Mouse (Mus musculus) gastrocnemius, postnatal 4 days (tissue): ENCODE data around the gene Dnah2. TPM values are rescaled to one million over a fixed set of nuclear protein-coding genes. Genes with fewer than 3 reads are reported as not detected.
"Not testable (repeated sequence)": the region's sequence is repeated elsewhere in the genome, so short reads cannot be mapped to it uniquely, and the experiment has no call there.

Experiments
- DNase-seq, 2 experiments: peaks; one replicate each; pipeline ENCODE4 v3.0.0; 2021 to 2022; ENCODE audit warnings: low spot score in 2 of 2, mixed read lengths in 2 of 2
- total RNA-seq, 2 experiments: library from RNA; stranded (reverse); gene quantifications; 2 replicates each; pipeline ENCODE4 v1.2.3; 2021

The Dnah2 gene
- total RNA-seq, 2 experiments from 2014 or later = 0.47 to 0.93 TPM

DNA sequence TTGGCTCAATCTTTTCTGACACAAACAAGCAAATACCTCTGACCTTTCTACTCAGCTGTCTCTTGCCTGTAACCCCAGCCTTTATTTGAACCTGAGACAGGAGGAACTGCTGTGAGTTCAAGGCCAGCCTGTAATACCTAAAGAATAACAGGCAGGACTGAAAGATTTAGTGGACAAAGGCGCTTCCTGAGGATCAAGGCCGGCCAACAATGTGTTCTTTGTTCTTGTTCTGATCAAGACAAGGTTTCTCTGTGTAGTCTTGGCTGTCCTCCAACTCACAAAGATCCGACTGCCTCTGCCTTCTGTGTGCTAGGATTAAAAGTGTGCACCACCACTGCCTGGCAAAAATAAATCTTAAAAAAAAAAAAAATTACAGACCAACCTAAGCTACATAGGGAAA lies 15.5 kb upstream of the Dnah2 start:
- DNase-seq = no peak

DNA sequence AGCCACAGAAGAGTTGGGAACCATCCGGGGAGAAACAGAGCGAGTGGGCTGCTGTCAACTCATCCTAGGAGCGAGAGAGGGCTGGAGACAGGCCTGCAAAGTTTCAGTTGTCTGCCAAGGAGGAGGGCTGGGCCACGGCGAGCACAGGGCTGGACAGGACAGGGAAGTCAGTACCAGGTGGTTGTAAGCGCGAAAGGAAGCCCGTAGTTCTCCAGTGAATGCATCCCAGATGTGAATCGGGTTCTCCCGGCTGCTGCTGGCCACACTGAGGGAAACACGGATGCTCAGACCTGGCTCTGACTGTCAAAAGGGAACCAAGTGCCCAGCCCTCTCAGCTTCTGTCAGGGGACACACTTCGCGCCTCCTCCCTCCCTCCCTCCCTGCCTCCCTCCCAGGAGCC lies 14.5 kb upstream of the Dnah2 start:
- no peak for DNase-seq

DNA sequence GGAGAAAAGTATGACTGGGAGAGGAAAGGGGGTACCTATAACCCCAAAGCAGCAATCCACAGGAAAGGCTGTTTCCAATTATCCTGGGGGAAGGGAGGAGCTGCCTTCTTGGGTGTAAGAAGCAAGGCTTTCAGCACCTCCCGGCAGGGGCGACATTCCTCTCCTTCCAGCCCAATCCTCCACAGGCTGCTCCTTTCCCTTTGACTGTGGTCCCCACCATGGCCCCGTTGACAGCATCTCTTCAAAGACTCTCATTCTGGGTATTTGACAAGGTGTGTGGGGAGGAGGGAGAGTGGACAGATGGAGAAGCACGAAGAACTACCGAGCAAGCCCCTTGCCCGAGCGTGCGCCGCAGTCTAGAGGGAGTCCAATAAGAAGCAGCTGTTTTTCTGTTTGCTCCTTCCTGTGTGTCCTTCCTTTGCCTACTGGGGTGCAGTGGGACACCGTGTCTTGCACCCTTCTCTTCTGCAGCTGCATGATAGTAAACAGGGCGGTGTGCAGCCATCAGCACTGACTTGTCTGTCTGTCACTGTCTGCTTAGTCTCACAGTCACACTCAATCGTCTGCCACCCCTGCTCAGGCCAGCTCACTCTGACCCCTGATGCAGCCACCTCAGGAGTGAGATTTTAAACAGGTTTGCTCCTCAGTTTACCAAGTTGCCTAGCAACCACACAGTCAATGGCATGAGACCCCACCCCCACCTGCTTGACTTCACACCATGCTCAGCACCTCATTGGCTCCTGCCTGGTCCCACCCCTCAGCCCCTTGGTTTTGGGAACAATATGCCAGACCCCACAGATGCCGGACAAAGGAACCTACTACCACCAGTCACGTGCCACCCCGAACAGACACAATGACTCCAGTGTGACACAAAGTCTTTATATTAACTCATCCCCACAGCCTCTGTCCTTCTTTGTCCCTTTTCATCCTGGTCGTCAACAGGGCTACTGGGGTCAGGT lies 12.3 kb upstream of the Dnah2 start:
- DNase-seq = no peak

DNA sequence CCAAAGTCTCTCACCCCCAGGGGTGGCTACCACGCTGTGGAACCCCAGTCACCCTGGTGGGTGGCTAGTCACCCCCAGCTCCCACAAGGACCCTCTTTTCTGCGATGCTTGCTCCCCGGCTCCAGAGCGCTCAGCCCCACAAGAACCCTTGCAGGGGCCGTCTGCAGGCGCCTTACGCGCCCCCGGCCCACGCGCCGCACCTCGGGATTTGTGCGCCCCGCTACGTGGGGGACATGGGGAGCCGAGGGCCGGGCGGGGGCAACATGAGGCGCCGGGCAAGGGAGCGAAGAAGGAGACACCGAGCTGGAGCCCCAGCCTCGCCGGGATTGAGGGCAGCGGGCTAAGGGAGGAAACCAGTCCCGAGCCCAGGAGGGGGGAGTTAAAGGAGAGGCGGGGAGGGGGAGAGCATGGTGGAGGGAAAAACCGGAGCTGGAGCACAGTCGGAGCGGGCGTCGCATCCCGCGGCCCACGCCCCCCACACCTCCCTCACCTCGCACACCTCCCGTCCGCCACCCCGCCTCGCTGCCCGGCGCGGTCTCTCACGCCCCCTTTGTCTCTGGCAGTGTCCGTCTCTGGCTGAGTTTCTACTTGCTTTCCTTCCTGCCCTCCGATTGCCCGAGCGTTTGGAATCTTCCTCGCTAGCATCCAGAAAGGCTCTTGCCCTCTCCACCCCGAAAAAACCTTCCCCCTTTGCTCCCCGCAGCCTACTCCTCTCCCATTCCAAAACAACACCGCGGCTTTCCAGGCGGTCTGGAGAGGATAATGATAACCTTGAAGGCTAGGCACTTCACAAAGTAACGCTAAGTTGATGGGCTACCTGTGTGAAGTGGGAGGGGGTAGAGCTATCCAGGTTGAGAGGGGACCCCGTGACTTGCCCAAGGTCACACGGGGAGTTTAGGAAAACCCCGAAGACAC lies 11.2 kb upstream of the Dnah2 start, which contains the start of gene Efnb3:
Efnb3 (minus strand) TSS at position 355 of the 915 bp plus-strand sequence.
- peak; percentile 29 to 47 for DNase-seq

DNA sequence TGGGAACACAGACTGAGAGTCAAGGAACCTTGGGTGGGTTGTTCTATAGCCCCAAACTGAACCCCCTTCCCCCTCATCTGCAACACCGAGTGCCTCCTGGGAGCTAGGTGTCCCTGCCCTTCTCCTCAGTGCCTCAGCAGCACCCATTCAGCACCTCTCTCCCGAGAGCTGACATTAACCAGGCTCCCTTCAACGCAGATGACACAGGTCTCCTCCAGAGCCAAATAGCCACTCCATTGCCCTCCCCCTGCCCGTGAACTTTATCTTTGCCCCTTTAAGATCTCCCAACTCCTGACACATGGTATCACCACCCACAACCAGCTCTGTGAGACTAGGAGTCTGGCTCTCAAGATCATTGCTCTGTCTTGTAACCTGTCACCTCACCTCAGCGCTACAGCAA lies 10.3 kb upstream of the Dnah2 start:
- DNase-seq = no peak

DNA sequence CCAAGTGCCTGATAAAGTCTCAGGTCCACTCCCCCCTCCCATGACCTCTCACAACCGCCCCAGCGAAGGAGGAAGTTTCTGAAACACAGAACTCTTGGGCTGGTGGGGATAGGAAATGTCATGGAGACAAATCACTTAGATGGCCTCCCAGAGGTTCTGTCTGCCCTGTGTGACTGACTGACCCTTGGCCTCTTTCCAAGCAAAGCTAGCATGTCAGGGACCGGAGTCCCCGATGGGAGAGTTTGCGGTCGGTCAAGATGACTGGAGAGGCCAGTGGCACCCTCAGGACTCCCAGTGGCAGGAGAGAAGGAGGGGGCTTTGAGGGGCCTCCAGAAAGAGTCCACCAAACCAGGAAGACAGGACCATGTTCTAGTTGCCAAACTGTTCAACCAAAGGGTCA lies 9.8 kb upstream of the Dnah2 start:
- DNase-seq = no peak

DNA sequence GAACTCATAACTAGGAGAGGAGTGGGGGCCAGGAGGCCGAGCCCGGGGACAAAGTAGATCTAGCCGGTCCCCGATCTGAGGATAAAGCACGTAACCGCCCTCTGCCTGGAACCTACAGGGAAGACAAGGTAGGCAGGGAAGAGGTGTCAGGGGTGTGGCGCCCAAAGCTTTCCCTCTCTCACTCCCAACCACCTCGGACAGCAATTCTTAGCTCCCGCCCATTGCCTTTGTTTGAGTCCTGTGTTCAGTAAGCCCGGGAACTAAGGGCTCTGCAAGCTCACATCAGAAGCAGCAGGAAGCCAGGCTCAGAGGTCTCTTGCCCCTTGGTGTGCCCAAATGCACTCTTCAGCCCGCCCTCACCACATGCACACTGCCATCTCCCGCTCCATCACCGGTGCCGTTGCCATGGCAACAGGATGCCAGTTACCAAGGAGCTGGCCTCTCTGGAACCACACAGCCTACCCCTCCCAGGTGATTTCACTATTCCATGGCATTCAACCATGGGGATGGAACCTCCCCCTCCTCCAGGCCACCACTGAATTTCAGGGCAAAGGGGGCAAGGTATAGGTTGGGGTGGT lies 8.6 kb upstream of the Dnah2 start:
- no peak for DNase-seq

DNA sequence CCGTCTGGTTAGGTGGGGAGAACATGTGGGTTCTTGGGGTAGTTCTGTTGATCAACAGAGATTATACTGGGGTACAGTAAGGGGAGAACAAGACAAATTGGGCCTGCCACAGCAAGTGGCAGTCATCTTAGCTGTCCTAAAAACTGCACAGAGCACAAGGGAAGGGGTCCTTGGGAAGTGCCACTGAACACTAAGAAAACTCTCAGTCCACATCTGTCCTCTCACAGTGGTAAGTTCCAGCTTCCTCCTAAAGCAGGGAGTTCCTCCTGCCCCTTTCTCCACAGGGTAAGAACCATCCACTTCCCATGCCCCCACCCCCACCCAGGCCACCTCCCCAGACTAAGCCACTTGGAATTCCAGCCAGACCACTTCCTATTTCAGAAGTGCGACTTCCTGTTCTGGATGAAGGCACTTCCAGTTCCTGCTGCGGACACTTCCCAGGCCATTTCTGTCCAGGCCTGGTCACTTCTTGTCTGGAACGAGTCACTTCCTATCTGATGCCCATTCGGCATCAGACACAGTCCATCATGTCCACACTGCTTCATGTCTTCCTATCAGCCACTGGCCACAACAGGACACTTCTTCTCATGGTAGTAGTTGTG lies 5.7 kb upstream of the Dnah2 start:
- no peak for DNase-seq

DNA sequence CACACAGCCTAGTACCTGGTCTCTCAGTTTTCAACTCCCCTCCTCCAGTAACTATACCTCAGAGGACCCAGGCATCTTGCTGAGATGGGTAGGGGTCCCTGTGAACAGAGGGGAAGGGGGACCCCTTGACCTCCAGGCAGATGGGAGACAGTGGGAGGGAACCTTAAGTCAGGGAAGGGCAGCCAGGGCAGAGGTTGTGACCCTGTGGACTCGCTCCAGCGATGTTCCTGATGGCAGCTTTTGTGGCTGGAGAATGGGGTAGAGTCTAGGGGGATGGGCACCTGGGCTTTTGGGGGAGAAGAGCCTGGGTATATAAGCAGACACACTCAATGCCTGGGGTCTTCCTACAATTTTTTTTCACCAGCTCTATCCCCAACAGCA lies 4.4 kb upstream of the Dnah2 start:
- DNase-seq = no peak

DNA sequence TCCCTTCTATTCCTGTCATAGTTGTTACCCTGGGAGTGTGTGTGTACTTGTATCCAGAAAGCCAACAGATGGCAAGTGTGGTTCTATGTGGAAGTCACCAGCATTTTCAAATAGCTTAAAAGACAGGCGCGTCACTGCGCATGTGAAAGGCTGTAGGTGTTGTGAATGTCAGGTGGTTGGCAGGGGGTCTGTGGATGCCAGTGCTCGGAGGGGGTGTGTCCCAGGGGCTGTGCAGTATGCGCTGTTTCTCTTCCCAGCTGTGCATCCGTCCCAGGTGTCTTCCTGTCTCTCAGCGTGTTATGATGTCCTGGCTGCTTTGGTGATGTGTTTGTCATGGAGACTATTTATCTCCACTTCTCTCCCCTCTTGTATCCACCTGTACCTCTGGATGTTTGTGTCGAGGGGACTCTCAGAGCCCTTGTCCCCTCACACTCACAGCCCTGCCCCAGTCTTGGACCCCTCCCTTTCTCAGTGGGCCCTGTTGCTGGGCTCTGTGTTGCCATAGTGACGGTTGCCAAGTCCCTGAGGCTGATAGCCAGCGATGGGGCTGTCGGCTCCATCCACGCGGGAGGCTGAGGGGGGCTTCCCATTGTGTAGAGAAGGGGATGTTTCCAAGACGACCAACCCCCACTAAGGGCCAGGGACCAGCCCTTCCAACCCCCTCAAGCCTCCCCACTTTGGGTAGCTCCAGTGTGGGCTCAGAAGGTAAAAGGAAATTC lies 3.9 kb upstream of the Dnah2 start:
- no peak for DNase-seq

DNA sequence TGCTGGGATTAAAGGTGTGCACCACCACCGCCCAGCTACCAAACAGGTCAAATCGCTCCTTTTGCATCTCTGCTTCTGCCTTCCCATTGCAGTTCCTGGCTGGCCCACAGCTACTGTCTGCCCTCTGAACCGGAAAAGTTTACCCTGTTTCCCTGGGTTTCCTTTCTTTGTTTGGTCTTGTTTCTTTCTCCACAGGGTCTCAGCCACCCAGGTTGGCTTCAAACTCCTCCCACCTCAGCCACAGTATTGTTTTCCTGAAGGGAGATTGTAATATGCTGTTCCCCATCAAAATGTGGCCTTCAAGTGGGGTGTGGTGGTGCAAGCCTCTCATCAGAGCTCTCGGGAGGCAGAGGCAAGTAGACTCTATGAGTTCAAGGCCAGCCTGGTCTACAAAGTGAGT lies 2.4 kb upstream of the Dnah2 start:
- DNase-seq = no peak

DNA sequence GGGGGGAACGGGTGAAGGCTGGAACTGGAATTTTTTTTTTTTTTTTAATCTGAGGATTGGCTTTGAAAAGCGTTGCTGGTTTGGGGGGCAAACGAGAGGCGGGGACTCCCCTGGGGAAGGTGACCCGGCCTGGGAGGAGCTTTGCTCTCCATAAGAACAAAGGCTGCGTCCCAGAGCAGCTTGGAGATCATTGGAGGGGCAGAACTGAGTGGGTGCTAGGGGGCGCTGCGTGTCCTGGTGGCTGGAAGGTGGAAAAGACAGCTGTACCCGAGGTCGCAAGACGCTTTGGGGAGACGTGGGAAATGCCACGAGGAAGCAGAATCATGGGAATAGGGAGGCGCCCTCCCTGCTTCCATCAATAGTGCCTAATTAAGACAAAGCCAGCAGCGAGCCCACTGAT lies 1.8 kb downstream of the Dnah2 start:
- no peak for DNase-seq

DNA sequence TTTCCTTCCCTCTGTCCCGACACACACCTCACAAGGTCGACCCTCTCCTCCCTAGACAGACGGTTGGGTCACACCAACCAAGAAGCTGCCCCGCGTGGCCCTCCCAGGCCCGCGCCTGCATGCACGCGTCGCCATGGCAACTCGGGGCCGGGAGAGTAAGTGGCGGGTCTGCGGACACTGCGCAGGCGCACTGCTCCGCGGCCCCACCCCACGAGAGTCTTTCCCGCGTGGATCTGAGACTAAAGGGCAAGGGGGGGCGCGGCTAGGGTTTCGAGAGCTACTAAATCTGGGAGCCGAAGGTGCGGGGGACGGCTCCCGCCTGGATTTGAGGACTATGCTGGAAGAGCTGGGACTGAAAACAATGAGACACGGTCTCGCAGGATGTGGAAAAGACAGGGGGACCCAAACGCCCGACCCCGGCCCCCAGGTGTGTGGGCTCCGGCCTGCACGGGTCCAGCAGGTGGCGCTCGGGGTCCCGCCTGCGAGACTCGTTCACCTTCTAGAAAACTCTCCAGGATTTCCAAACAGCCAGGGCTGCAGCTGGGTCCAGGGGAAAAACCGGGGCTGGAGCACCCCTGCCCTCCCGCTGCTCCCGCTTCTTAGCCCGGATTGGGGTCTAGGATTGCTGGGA lies 2.4 kb downstream of the Dnah2 start:
- DNase-seq = peak; percentile 59 to 77

DNA sequence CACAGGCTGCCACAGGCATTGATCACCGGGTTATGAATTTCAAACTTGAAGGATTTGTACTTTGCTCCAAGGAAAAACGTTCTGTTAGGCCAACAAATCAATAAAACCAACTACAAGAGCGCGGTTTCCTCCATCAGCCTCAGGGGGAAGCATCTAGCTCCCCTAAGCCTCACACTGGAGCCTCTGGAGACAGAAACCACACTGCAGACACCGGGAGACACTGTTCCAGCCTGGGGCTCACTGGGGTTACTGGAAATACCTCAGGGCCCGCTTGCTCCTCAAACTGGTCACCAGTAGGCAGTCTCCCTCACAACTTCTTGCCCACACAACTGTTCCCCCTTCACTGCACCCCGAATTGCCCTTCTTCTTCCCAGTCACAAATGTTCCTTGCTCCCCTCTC lies 3.0 kb downstream of the Dnah2 start:
- no peak for DNase-seq

DNA sequence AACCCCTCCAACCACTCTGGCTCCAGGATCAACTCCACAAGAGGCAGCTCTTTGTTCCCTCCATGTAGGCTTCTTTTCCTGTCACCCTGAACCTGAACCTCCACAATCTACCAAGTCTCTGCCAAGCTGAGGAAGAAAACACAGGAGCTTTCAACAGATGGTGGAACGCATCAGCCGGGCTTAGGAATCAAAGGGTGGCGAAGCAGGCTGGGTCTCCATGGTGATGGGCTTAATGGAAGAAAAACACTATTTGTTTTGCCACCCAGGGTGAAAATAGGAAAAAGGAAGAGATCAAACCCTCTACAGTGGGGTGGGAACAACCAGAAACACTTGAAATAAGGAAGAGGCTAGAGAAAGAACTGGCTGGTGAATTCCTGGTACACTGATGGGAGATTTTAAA lies 5.3 kb downstream of the Dnah2 start:
- DNase-seq = no peak

DNA sequence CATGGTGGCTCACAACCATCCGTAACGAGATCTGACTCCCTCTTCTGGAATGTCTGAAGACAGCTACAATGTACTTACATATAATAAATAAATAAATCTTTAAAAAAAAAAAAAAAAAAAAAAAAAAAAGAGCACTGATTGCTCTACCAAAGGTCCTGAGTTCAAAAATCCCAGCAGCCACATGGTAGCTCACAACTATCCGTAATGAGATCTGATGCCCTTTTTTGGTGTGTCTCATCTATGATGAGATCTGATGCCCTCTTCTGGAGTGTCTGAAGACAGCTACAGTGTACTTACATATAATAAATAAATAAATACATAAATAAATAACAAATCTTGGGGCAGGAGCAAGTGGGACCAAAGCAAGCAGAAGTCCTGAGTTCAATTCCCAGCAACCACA lies 7.2 kb downstream of the Dnah2 start:
- DNase-seq = not testable (repeated sequence)

DNA sequence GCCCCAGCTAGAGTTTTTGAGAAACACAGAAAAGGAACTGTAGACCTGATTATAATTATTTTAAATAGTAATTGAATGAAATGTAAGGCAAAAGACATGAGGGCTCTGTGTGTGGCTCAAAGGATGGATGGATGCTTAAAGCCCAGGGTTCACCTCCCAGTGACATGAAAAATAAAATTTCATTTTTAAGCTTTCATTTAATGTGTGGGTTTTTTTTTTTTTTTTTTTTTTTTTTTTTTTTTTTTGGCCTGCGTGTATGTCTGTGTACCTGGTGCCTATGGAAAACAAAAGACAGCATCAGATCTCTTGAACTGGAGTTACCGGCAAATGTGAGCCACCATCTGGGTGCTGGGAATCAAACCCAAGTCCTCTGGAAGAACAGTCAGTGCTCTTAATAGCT lies 8.2 kb downstream of the Dnah2 start:
- DNase-seq = no peak

DNA sequence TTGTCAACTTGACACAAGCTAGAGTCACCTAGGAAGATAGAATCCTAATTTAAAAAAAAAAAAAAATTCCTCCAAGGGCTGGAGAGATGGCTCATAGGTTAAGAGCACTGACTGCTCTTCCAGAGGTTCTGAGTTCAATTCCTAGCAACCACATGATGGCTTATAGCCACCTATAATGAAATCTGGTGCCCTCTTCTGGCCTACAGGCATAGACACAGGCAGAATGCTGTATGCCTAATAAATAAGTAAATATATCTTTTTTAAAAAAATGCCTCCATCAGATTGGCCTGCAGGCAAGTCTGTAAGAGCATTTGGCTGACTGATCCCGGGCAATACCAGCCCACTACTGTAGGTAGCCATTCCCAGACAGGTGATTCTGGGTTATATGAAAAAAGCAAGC lies 13.9 kb downstream of the Dnah2 start:
- DNase-seq = no peak

DNA sequence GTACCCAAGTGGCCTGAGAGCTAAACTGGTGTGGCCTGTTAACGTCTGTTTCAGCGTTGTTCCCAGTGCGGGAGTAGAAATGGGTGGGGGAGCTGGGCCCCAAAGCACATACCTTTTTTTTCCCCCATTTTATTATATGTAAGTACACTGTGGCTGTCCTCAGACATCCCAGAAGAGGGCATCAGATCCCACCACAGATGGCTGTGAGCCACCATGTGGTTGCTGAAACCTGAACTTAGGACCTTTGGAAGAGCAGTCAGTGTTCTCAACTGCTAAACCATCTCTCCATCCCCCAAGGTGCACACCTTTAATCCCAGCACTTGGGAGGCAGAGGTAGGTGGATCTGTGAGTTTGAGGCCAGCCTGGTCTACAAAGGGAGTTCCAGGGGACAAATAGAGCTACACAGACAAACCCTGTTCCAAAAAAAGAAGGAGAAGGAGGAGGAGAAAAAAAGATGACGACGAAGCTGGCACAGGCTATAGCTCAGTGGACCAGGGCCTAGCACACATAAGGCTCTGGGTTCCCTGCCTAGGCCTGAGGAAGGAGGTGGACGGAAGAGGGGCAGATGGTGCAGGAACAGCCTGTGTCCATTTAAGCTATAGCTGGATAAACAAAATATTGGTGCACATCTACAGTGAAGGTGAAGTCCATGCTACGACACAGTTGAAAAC lies 16.3 kb downstream of the Dnah2 start:
- no peak for DNase-seq

DNA sequence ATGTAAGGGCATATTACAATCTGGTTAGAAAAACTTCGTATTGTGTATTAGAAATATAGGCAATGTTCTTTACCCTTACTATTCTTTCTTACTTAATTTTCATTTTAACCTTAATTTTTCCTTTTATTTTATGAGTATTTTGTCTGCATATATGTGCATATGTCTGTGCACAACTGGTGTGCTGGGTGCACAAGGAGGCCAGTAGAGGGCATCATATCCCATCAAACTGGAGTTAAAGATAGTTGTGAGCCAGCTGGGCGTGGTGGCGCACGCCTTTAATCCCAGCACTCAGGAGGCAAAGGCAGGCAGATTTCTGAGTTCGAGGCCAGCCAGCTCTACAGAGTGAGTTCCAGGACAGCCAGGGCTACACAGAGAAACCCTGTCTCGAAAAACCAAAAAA lies 18.2 kb downstream of the Dnah2 start:
- not testable (repeated sequence) for DNase-seq
